In the genomic region with DNA sequence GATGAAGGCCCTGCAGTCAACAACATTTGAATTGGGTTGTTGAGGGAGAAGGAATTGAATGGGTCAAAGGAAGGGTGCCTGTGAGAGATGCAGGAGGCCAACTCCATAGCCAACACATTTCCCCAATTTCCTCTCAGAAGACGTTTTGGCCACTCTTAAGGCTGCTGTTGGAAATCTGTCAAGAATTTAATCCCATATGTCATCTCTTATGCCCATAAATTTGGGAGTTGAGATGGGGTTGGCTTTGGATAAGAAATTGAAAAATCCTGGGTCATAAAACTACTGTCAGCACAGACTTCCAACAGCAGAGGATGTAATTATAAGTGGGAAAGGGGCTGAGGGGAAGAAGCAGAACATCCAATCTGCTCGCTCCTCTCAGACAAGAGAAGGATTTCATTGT, we compare ENCODE assay signal across 26 mouse cellular contexts.
"Had no signal": no experiment of that assay in that cellular context is flagged by ENCODE, and none has a peak within 500 bp of the region (broad histone marks: within the 10 kb centered on the region; RNA-seq: fewer than 3 reads in every experiment).

No protein-coding gene starts in this region.

- H3K4me3 ChIP-seq: gastrocnemius, adult 2 months; heart, embryonic 10.5 days; heart, embryonic 12.5 days; hindbrain, embryonic 10.5 days; hindbrain, embryonic 12.5 days; intestine, embryonic 15.5 days; kidney, embryonic 15.5 days; layer of hippocampus, adult 2 months; left cerebral cortex, adult 2 months; limb, embryonic 13.5 days; liver, embryonic 13.5 days; liver, embryonic 15.5 days had no signal

- H3K36me3 ChIP-seq: heart, embryonic 10.5 days; heart, embryonic 12.5 days; hindbrain, embryonic 10.5 days; hindbrain, embryonic 12.5 days; intestine, embryonic 15.5 days; kidney, embryonic 15.5 days; limb, embryonic 13.5 days; liver, embryonic 13.5 days; liver, embryonic 15.5 days had no signal

- H3K4me1 ChIP-seq: heart, embryonic 10.5 days; heart, embryonic 12.5 days; hindbrain, embryonic 10.5 days; hindbrain, embryonic 12.5 days; intestine, embryonic 15.5 days; kidney, embryonic 15.5 days; limb, embryonic 13.5 days; liver, embryonic 13.5 days; liver, embryonic 15.5 days had no signal

- ATAC-seq: hindbrain, embryonic 16.5 days; inflammation-experienced regulatory T-cells, adult 6 months; intestine, embryonic 15.5 days; intestine, postnatal 0 days had no signal

- H3K9me3 ChIP-seq: heart, embryonic 10.5 days; heart, embryonic 12.5 days; hindbrain, embryonic 10.5 days; hindbrain, embryonic 12.5 days; intestine, embryonic 15.5 days; kidney, embryonic 15.5 days; limb, embryonic 13.5 days; liver, embryonic 13.5 days; liver, embryonic 15.5 days had no signal

- DNase-seq: gastrocnemius, adult 2 months; gastrocnemius, postnatal 10 days; gastrocnemius, postnatal 25 days; heart, adult 18-20 months; heart, postnatal 10 days; heart, postnatal 4 days; kidney, adult 18-20 months; kidney, adult 9 months; kidney, postnatal 36 days; liver; liver, embryonic 13.5 days had no signal

- H3K4me2 ChIP-seq: heart, embryonic 12.5 days; hindbrain, embryonic 12.5 days; hindbrain, embryonic 14.5 days; intestine, embryonic 15.5 days; kidney, embryonic 15.5 days; limb, embryonic 13.5 days; liver, embryonic 11.5 days; liver, embryonic 13.5 days; liver, embryonic 15.5 days had no signal

- H3K9ac ChIP-seq: heart, embryonic 12.5 days; hindbrain, embryonic 12.5 days; hindbrain, embryonic 14.5 days; intestine, embryonic 15.5 days; kidney, embryonic 15.5 days; limb, embryonic 13.5 days; liver, embryonic 13.5 days; liver, embryonic 15.5 days had no signal

- H3K27ac ChIP-seq: gastrocnemius, adult 2 months; heart, embryonic 10.5 days; hindbrain, embryonic 10.5 days; hindbrain, embryonic 12.5 days; hindbrain, embryonic 14.5 days; intestine, embryonic 15.5 days; kidney, embryonic 15.5 days; layer of hippocampus, adult 2 months; left cerebral cortex, adult 2 months; limb, embryonic 13.5 days; liver, embryonic 13.5 days; liver, embryonic 15.5 days had no signal

- H3K27me3 ChIP-seq: heart, embryonic 12.5 days; hindbrain, embryonic 12.5 days; intestine, embryonic 15.5 days; kidney, embryonic 15.5 days; limb, embryonic 13.5 days; liver, embryonic 13.5 days; liver, embryonic 15.5 days had no signal
